Mouse (Mus musculus) liver, adult 2 months (tissue): ENCODE data around the gene Nbas.

ENCODE experiments used
- CTCF ChIP-seq: fragments of 200-500 bp; IDR thresholded peaks from 2 replicates; pipeline ENCODE4 v1.5.1; 2011; ENCODE audit warnings: low read depth, low read length, control low read depth
- POLR2A ChIP-seq: fragments of 200-500 bp; IDR thresholded peaks from 2 replicates; pipeline ENCODE4 v1.6.1; 2011; ENCODE audit warnings: low read length, control low read depth; ENCODE audit not compliant: insufficient read depth; ENCODE audit errors: extremely low read depth

GRCm38 (mm10) chr12:13293421-13293881 lies 24.5 kb downstream of the Nbas start:
- TF ChIP-seq POLR2A = no peak
- TF ChIP-seq CTCF = no peak
